Mouse (Mus musculus) stomach, embryonic 14.5 days (tissue): ENCODE measurements around the gene 4933428G20Rik. TPM values are rescaled to one million over a fixed set of nuclear protein-coding genes. Genes with fewer than 3 reads are reported as not detected.
A peak's percentile ranks its signal among the peaks of the same experiment; 100 is the strongest.

Experiments used
- ATAC-seq: fragments of 200-750 bp; cut with Nextera tagmentation; 2 replicates; pipeline ENCODE4 v1.8.0; 2017; ENCODE audit warnings: low read depth, moderate TSS enrichment; ENCODE audit not compliant: insufficient number of reproducible peaks, insufficient read depth, low FRiP score
- H3K27ac ChIP-seq: fragments of 300-500 bp; sonication (generic); 2 replicates; pipeline ENCODE4 v1.5.1; 2014; ENCODE audit warnings: mild to moderate bottlenecking, low read length, moderate library complexity, mixed read lengths
- H3K27me3 ChIP-seq: fragments of 300-500 bp; sonication (generic); 2 replicates; pipeline ENCODE4 v1.6.1; 2014; ENCODE audit warnings: low read length, control low read depth, mixed read lengths; ENCODE audit not compliant: control insufficient read depth, insufficient read depth
- H3K36me3 ChIP-seq: fragments of 300-500 bp; sonication (generic); 2 replicates; pipeline ENCODE4 v1.6.1; 2014; ENCODE audit warnings: mild to moderate bottlenecking, control low read depth, low read length, moderate library complexity, mixed read lengths; ENCODE audit not compliant: control insufficient read depth, insufficient read depth
- H3K4me1 ChIP-seq: fragments of 300-500 bp; sonication (generic); 2 replicates; pipeline ENCODE4 v1.6.1; 2014; ENCODE audit warnings: low read length, control low read depth, mixed read lengths; ENCODE audit not compliant: control insufficient read depth, insufficient read depth
- H3K4me2 ChIP-seq: fragments of 300-500 bp; sonication (generic); replicated peaks from 2 replicates; pipeline ENCODE4 v1.6.1; 2014; ENCODE audit warnings: low read depth, low read length, control low read depth
- H3K4me3 ChIP-seq: fragments of 300-500 bp; sonication (generic); 2 replicates; pipeline ENCODE4 v1.5.1; 2014; ENCODE audit warnings: low read depth, low read length, control low read depth
- H3K9ac ChIP-seq: fragments of 300-500 bp; sonication (generic); replicated peaks from 2 replicates; pipeline ENCODE4 v1.6.1; 2014; ENCODE audit warnings: low read depth, mild to moderate bottlenecking, control low read depth, low read length, moderate library complexity, mixed read lengths
- H3K9me3 ChIP-seq: fragments of 300-500 bp; sonication (generic); 2 replicates; pipeline ENCODE4 v1.6.1; 2016; ENCODE audit warnings: low read depth, low read length, control low read depth; ENCODE audit not compliant: control insufficient read depth
- WGBS: fragments of 180-500 bp; shearing (Covaris S2); extraction: QIAGEN DNeasy Blood & Tissue Kit; methylation state at CpG from one replicate; pipeline ENCODE4 v1.1.7; 2014; 5-methylcytosine and 5-hydroxymethylcytosine counted together
- polyA plus RNA-seq: library from polyadenylated mRNA; unstranded; fragments of >200 nt; fragmentation: Nextera tagmentation; extraction: Ambion mirVana; gene quantifications from 2 replicates; pipeline ENCODE4 v1.2.1, GENCODE M21; 2014

4933428G20Rik gene
- polyA plus RNA-seq, 1 experiment from 2014 or later: 0.35 TPM

DNA sequence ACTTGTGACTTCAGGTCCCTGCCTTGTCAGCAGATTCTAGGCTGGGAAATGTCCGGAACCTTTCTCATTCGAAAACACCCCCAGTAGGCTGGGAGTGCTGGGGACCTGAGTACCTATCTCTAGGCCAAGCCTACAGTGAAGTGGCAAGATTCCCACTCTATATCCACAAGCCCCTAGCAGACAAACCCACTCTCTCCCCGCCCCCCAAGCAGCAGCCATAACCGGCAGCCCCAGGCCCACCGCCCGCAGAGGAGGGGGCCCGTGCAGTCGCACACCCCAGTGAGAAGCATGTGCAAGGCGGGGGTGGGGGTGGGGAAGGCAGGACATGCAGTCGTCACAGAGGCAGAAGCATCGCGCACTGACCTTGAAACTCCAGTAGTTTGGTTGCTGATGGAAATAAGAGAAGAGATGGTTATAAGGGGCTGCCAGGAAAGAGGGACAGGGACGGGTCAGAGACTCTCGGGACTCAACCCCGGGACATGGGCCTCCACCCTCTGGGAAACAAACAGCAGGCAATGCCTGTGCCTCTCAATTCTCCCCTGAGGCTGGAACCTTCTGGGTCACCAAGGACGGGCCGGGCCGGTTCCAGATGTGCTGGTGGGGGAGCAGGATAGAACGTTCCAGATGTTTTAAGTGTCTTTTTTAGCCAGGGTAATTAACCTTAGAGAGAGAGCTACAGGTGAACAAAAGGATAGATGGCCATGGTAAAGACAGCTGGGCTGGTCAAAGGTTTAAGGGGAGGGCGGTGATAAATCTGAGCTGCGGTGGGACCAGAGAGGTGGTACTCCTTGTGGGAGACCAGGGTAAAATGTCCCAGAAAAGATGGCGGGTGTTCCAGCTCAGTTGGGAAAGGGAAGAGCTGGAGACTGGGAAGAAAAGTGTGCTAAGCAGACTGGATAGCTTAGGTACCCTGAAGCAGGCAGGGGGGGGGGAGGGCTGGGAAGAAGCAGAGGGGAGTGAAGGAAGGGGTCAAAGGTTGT is 42.3 kb upstream of the 4933428G20Rik start:
- Histone ChIP-seq H3K4me3 (no peak overlapping the region), H3K27me3 (peaks cover 31% of the 10 kb centered on the region), H3K27ac (no peak overlapping the region), H3K36me3 (no peaks in the 10 kb centered on the region), H3K4me2 (no peak overlapping the region), H3K9me3 (no peaks in the 10 kb centered on the region), H3K9ac (no peak overlapping the region), H3K4me1 (peaks cover 16% of the 10 kb centered on the region; the same call in 1 of the 2 replicates)
- WGBS: 78% methylated on average over 22 of the region's 22 CpGs
- ATAC-seq: no peak

DNA sequence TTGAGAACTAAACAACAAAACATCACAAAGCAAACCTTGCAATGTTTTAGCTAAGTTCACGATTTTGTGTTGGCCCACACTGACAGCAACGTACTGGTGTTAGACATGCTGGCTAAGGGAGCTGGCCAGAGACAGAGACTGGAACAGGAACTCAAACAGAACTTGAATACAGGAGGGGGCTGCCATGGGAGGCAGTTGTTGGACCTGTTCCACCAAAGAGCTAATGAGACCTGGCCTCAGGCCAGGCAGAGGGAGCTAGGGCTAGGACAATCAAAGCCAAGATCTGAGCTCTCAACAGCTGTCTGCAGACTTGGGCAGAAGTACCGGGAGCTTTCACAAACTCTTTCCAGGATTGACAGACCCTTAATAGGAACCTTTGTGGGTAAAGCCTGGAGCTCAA is 40.5 kb upstream of the 4933428G20Rik start:
- 24% methylated on average over 3 of the region's 3 CpGs for WGBS
- no peak overlapping the region for H3K27ac ChIP-seq
- H3K9ac ChIP-seq: no peak overlapping the region
- H3K36me3 ChIP-seq: no peaks in the 10 kb centered on the region
- H3K4me2 ChIP-seq: no peak overlapping the region
- peaks cover 31% of the 10 kb centered on the region for H3K27me3 ChIP-seq
- 0 out of 2 replicates have a peak, but pooled peaks cover 20% of the 10 kb centered on the region for H3K4me1 ChIP-seq
- H3K9me3 ChIP-seq: no peaks in the 10 kb centered on the region
- H3K4me3 ChIP-seq: no peak overlapping the region
- ATAC-seq: peak; percentile 23; the same call in 1 of the 2 replicates

DNA sequence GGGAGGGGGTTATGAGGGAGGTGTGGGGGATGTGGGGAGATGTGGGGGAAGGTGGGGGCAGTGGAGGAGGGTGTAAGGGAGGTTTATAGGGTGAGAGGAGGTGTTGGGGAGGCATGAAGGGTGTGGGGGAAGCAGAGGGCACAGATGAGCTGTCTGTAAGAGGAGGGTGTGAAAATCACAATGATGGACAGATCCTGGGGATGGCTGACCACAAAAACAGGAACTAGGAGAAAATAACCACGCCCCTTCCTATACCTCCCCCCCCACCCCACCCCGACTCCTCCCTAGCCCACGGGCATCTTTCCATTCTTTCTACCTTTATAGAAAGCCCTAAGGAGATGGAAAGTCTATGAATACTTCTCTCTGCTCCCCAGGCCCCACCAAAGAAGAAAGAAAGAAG is 40.0 kb upstream of the 4933428G20Rik start:
- no peak for ATAC-seq
- H3K4me2 ChIP-seq: no peak overlapping the region
- H3K4me1 ChIP-seq: 0 out of 2 replicates have a peak, but pooled peaks cover 20% of the 10 kb centered on the region
- no peaks in the 10 kb centered on the region for H3K36me3 ChIP-seq
- no peaks in the 10 kb centered on the region for H3K9me3 ChIP-seq
- no peak overlapping the region for H3K9ac ChIP-seq
- H3K27ac ChIP-seq: no peak overlapping the region
- 59% methylated on average over 3 of the region's 3 CpGs for WGBS
- H3K4me3 ChIP-seq: no peak overlapping the region
- H3K27me3 ChIP-seq: peaks cover 31% of the 10 kb centered on the region

DNA sequence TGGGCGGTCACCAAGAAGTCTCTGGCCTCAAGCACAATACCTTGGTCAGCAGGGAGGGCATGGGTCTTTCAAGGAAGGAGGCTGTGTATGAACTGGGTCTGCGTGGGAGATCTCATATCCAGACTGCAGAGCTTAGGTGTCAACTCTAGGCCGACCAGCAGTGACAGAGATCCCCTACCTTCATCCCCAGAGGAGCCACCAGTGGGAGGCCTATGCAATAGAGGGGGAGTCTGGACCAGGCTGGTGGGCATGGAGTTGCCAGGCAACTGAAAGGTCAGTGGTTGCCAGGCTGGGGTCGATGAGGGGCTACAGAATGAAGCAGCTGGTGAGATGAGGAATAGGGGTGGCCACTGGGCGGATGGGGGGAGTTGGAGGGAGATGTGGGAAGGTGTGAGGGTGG is 39.5 kb upstream of the 4933428G20Rik start:
- Histone ChIP-seq H3K4me3 (no peak overlapping the region), H3K27me3 (peaks cover 35% of the 10 kb centered on the region), H3K4me2 (no peak overlapping the region), H3K36me3 (no peaks in the 10 kb centered on the region), H3K9ac (no peak overlapping the region), H3K9me3 (no peaks in the 10 kb centered on the region), H3K4me1 (peaks cover 24% of the 10 kb centered on the region), H3K27ac (no peak overlapping the region)
- 70% methylated on average over 5 of the region's 5 CpGs for WGBS
- ATAC-seq: no peak

DNA sequence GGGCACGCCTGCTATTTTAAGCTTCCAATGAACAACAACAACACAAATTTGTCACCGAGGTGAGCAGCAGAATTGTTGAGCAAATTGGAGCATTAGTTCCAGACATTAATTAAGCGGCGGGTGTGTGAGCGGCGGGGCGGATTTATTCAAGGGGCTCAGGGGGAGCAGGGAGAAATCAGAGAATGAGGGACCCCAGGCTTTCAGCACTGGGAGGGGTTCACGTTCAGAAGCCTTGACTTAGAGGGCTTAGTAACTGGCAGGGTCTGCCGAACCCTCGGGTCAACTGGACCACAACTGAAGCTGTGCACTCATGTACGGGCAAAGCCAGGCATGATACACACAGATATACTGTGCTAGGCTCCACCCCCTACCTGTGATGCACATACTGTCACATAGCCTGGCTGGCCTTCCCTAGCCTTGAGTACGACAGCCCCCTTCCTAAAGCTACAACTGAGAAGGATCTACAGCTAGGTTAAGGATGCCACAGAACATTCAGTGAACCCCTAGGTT is 37.5 kb upstream of the 4933428G20Rik start:
- no peak for ATAC-seq
- WGBS: 32% methylated on average over 12 of the region's 12 CpGs
- H3K9ac ChIP-seq: no peak overlapping the region
- no peaks in the 10 kb centered on the region for H3K9me3 ChIP-seq
- peak overlapping the region; percentile 63 for H3K4me2 ChIP-seq
- peaks cover 50% of the 10 kb centered on the region for H3K27me3 ChIP-seq
- no peak overlapping the region; the same call in 1 of the 2 replicates for H3K4me3 ChIP-seq
- no peak overlapping the region for H3K27ac ChIP-seq
- peaks cover 31% of the 10 kb centered on the region for H3K4me1 ChIP-seq
- H3K36me3 ChIP-seq: no peaks in the 10 kb centered on the region

DNA sequence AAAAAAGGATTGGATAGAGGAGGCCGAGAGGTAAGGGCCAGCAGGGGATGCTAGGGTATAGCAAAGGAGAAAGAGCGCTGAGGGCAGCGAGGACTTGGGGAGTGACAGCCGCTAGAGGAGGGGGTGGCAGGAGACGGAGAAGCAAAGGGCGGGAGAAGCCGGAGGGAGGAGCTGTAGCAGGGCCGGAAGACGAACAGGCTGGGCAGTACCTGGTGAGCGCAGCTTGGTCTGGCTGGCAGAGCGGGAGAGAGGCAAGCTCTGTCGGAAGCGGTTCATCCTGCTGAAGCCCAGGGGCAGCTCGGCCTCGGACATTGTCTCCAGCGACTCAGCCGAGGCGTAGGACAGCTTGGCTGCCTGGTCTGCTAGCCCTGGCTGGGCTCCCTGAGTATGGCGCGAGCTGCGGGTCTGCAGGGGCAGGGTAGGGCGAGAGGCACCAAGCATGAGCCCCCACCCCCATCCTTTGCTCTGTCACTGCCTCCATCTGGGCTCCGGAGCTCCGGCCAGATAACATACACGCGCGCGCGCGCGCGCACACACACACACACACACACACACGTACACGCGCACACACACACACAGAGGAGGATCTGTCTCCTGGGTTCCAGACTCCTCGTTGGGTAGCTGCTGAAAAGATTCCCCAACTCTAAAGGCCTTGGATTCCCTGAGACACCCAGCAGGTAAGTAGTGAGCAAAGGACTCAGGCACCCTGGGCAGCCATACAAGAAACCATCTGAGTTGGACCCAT is 36.9 kb upstream of the 4933428G20Rik start:
- 1% methylated on average over 36 of the region's 36 CpGs for WGBS
- H3K9ac ChIP-seq: no peak overlapping the region
- peaks cover 33% of the 10 kb centered on the region for H3K4me1 ChIP-seq
- H3K4me3 ChIP-seq: peak overlapping the region; percentile 28
- ATAC-seq: no peak
- H3K27me3 ChIP-seq: peaks cover 56% of the 10 kb centered on the region
- H3K4me2 ChIP-seq: peak overlapping the region; percentile 63
- no peak overlapping the region for H3K27ac ChIP-seq
- H3K9me3 ChIP-seq: no peaks in the 10 kb centered on the region
- no peaks in the 10 kb centered on the region for H3K36me3 ChIP-seq

DNA sequence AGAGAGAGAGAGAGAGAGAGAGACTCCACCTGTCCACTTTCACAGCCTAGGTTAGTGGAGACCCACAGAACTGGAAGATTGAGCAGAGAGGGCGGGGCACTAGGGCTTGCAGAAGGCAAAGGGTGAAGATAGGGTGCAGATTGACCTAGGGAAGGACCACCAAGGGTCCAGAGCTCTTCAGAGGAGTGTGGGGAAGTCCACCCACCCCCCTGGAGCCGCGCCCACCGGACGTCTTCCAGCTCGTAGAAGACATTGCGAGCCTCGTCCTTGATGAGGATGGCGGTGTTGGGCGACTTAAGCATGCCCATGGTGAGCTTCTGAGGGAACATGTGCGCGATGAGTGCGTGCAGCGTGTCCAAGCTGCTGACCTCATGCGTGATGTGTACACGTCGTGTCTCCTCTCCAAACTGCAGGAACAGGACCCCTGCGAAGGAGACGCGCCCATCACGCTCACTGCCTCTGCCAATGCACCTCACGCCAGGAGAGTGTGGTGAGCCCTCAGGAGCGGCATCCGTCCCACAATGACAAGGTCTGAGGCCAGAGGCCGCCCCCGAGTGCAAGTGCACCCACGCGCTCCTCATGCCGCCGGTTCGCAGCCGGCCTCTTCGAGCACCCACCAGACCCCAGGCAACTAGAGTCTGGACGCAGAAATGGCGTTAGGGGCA is 36.1 kb upstream of the 4933428G20Rik start:
- no peak overlapping the region for H3K9ac ChIP-seq
- H3K4me1 ChIP-seq: peaks cover 33% of the 10 kb centered on the region
- WGBS: 9% methylated on average over 35 of the region's 35 CpGs
- H3K27ac ChIP-seq: no peak overlapping the region
- H3K4me2 ChIP-seq: peak overlapping the region; percentile 63
- ATAC-seq: no peak
- H3K4me3 ChIP-seq: peak overlapping the region; percentile 28
- H3K9me3 ChIP-seq: no peaks in the 10 kb centered on the region
- H3K27me3 ChIP-seq: peaks cover 59% of the 10 kb centered on the region
- H3K36me3 ChIP-seq: no peaks in the 10 kb centered on the region

DNA sequence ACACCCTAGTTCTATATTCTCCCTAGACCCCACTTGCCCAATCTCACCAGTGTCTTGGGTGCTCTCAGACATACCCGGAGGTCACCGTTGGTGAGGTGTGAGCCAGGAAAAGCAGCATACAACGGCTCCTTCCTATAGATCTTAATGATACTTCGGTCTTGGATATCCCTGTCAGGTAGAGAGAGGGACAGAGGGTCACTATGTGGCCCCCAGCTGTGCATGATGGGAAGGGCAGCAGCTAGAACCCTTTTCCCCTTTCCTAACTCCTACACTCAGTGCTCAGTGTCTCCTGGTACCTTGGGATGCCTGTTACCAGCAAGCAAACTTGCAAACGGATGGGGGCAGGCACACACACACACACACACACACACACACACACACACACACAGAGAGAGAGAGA is 35.5 kb upstream of the 4933428G20Rik start:
- 40% methylated on average over 5 of the region's 5 CpGs for WGBS
- no peak for ATAC-seq
- Histone ChIP-seq H3K27ac (no peak overlapping the region), H3K9me3 (no peaks in the 10 kb centered on the region), H3K4me1 (peaks cover 27% of the 10 kb centered on the region), H3K27me3 (peaks cover 59% of the 10 kb centered on the region), H3K9ac (no peak overlapping the region), H3K36me3 (no peaks in the 10 kb centered on the region), H3K4me3 (no peak overlapping the region), H3K4me2 (no peak overlapping the region)
